Mouse (Mus musculus): Measurements from ENCODE around the gene Gstm5. TPM values are rescaled to one million over a fixed set of nuclear protein-coding genes. Genes with fewer than 3 reads are reported as not detected.
"Not testable (repeated sequence)": the region's sequence is repeated elsewhere in the genome, so short reads cannot be mapped to it uniquely, and the experiment has no call there.

The Gstm5 gene
- 28.2 and 30.2 TPM in 2 replicates for total RNA-seq (2021)
- long read RNA-seq, experiment 1, transcript Gstm5-201 (8 exons, 945 nt): major isoform, 19 of 23 reads
- long read RNA-seq, experiment 1, partial matches to known transcripts: 0 of 23 reads
- long read RNA-seq, experiment 1, other reads (novel, unspliced or antisense): 4 of 23 reads
- long read RNA-seq, experiment 2, transcript Gstm5-201 (8 exons, 945 nt): major isoform, 24 of 28 reads
- long read RNA-seq, experiment 2, partial matches to known transcripts: 0 of 28 reads
- long read RNA-seq, experiment 2, other reads (novel, unspliced or antisense): 4 of 28 reads

DNA sequence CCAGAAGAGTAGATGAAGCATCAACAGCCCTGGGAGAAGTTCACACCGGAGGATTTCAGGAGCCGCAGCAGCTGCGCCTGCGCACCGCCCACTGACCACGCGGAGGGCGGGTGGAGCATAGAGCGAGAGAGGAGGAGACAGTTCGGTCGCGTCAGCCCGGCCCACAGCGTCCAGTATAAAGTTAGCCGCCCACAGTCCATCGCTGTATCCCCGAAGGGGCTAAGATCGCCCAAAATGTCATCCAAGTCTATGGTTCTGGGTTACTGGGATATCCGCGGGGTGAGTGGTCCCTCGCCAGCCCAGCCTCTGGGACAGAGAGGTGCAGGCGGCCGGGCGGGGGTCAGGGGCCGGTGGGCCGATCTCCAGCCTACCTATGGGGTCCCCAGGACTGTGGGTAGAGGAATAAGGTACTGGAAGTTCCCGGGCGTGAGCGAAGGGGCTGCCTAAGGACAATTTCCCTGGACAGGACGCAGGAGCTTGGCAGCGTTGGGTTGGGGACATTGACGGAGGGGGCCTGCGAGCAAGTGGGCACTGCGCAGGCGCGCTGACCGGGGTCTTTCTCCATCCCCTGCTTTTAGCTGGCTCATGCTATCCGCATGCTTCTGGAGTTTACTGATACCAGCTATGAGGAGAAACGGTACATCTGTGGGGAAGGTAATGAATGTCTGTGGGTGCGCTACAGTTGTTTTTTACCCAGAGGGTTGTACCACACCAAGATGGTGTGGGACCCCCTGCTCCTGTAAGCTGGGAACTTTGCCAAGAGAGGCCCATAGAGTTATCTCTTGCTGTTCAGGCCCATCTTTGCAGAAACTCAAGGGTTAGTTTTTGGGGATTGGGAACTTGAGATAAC is at the start of gene Gstm5:
Gene Gstm5 (plus strand): TSS at position 102 of the 850 bp plus-strand sequence.
- peak; percentile 93 for DNase-seq

DNA sequence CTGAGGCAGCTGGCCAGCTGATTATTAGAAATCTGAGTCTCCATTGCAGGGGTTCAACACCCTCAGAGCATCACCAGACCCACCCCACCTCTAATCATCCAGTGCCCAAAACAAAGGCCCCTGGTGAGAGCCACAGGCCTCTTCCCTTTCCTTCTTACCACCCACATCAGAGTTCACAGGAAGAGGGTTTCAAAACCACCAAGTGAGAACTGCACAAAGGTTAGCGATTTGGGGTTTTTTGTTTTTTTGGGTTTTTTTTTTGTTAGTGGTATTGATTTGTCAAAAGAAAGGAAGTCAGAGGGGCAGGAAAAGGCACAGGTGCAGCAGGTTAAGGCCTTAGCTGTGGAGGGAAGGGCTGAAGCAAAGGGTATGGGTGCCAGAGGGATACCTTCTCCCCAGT is 49.4 kb upstream of the Gstm5 start:
- no peak for DNase-seq

DNA sequence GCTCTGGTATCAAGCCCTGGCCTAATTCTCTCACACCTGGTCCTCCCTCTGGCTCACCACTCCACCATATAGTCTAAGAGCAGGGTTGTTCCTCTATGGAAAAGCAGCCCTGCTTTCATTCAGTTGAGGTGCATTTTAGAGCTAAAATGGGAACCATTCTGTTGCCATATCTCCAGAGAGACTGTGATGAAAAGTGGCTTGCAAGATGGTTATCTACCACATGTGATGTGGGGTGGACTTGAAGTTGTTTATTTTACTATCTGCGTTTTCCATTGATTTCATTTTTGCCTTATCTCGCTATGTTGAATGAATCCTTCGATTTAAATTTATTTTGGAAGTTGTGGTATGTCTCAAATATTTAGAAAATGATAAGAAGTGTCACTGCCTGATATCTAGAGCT is 48.8 kb upstream of the Gstm5 start:
- no peak for DNase-seq

GRCm38 (mm10) chr3:107848126-107848525 is 47.5 kb upstream of the Gstm5 start:
- no peak for DNase-seq

DNA sequence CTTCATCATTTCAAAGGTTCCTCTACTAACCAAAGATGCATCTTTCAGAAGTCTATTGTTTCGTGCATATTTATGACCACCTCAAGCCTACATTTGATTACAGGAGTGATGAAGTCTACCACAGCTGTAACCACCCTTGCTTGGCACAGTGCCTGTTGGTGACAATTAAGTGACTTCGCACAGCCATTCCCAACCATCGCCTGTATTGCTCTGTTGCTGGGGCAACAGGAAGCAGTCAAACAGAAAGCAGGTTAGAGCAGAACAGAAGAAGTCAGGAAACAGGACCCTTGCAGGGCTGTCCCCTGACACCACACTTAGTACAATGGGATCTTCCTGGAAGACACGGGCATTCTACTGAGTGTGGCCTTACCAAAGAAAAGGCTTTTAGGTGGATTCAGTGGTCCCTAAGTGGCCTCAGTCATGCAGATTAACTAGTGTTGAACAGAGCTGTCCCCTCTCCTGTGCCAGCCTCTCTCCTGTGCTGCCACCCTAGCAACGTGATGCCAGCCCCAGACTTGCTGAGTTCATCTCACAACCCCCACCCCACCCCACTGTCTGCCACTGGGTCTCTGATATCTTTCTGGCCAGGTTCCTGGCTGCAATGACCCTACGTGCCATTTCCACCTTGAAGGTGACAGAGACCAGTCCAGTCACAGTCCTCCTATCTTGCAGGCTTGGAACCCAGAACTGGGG is 46.5 kb upstream of the Gstm5 start:
- no peak for DNase-seq

- no peak for DNase-seq
These were observed 46.0 kb upstream of the Gstm5 start for GRCm38 (mm10) chr3:107849693-107850031.

GRCm38 (mm10) chr3:107850418-107851031 is 45.1 kb upstream of the Gstm5 start:
- DNase-seq: peak; percentile 90

DNA sequence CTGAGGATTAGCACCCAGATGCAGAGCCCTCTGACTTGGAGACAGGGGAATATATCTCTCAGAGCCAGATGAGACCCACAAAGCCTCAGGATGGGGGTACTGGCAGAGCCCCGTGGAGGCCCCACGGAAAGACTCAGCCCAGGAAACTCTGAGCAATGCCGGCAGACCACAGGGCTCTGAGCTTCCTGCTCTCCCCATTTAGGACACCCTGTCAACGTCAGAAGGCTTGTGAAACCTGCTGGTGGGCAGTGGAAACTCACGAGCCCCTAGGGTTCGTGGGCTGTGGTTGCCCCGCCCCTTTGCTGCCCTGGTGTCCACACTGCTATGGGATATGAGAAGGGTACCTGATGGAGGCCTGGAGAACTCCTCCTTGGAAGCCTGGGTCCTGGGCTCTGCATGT is 42.8 kb upstream of the Gstm5 start:
- no peak for DNase-seq

DNA sequence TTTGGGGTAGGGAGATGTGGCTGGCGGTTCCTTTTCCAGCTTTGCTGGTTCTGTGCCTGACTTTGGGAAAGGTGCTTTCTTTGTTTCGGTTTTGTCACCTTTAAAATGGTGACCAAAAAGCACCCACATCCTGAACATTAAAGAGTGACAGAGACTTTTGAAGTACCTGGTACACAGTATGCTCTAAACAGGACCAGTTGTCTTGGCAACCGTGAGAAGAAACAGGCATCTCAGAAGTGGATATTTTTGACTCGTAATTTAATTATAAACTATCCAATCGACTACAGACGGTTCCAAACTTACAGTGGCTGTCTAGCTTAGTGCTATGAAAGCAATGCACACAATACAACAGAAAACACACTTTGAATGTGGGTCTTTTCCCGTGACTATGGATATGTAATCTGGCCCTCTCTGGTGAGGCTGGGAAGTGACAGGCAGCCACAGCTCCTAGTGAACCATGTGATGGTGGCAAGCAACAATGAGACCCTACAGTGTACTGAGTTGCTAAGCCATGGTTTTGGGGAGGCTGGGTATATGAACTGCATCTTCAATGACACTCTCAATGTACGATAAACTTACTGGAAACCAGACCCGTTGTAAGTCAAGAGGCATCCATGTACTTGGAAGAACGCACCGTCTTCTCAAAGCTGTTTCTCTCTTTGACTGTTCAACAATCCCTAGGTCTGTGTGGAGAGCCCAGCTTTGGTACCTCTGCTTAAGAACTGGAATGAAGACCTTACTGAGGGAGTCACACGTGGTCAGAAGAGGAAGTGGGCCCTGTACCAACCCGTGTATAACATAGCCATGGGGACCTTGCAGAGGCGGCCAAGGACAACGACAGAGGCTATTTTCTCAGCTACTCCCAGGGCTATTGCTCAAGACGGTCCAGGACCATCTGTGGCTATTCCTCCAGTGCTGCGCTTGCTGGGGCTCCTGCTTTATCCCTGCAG is 42.1 kb upstream of the Gstm5 start:
- DNase-seq: no peak

- DNase-seq: no peak
These were observed 40.3 kb upstream of the Gstm5 start for GRCm38 (mm10) chr3:107855368-107855767.

- DNase-seq: no peak
These were observed 38.0 kb upstream of the Gstm5 start for GRCm38 (mm10) chr3:107857646-107858045.

- DNase-seq: not testable (repeated sequence)
These were observed 34.1 kb upstream of the Gstm5 start for GRCm38 (mm10) chr3:107861483-107861882.

DNA sequence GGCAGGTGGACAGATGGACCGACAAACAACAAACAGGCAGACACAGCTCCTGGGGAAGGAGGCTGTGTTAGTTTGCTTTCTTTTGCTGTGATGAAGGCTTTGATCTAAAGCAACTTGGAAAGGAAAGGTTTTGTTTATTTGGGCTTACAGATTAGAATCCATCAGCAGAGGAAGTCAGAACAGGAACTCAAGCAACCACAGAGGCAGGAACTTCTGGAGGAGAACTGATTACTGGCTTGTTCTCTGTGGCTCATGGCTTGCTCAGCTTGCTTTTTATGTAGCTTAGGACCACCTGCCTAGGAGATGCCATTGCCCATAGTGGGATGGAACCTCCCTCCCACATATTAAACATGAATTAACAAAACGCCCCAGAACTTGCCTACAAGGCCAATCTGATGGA is 33.1 kb upstream of the Gstm5 start:
- no peak for DNase-seq

- DNase-seq: no peak
These were observed 32.1 kb upstream of the Gstm5 start for GRCm38 (mm10) chr3:107863471-107863870.

GRCm38 (mm10) chr3:107863898-107864603 is 31.6 kb upstream of the Gstm5 start:
- peak; percentile 89 for DNase-seq

DNA sequence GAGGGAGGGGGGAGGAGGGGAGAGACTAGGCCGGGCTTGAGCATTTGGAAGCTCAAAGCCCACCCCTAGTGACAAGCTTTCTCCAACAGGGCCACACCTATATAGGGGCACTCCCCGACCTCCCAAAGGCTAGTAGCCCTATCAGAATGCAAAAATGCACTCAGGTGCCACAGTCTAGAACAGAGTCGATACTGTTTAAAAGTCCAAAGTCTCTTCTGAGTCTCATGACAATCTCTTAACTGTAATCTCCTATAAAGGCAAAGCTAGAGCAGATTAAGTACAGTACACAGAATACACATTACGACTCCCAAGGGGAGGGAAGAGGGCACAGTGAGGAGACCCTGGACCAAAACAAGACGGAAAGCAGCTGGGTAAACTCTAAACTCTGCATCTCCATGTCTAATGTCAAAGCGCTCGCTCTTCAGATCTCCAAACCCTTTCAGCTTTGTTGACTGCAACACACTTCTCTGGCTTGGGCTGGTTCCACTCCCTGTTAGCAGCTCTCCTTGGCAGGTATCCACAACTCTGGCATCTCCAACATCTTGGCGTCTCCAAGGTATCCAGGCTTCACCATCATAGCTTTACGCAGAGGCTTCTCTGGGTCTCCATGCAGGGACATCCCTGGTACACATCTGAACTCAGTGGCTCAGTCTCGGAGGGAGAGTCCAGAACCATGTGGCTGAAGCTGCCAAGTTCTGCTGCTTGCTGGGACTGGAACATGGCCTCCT is 30.1 kb upstream of the Gstm5 start:
- no peak for DNase-seq

- DNase-seq: peak; percentile 89
These were observed 28.5 kb upstream of the Gstm5 start for GRCm38 (mm10) chr3:107867086-107867485.

DNA sequence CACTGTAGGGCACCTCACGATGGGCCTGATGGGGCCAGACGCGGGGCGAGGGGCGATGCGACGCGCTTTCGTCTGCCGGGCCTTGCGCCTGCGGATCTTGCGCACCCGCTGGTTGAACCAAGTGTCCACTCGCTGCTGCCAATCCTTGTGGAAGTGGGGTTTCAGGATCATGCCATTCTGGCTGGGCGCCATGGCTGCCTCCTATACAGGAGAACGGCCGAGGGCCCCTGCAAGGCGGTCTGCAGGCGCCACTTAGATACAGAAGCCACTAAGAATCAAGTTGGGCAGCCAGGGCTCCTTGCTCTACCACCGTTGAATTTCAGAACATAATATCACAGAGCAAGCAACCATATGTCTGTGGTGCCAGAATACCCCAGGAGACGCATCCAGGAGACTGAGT is 27.2 kb upstream of the Gstm5 start:
- DNase-seq: no peak

DNA sequence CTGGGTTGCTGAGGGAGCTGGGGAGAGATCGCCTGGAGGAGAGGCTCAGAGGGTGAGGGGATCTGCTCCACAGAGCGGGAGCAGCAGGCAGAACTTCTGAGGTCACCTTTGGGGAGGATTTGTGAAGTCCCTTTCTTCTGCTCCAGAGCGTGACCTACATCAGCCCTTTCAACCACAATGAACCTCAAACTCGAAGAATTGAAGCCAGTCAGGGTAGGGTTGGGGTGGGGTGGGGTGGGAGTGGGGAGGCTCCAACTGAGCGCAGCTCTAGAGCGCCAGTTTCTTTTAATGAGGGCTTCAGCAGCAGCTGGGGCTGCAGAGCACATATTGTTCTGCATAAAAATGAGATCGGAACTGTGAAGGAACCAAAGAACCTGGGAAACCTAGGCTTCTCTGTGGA is 26.5 kb upstream of the Gstm5 start:
- no peak for DNase-seq

DNA sequence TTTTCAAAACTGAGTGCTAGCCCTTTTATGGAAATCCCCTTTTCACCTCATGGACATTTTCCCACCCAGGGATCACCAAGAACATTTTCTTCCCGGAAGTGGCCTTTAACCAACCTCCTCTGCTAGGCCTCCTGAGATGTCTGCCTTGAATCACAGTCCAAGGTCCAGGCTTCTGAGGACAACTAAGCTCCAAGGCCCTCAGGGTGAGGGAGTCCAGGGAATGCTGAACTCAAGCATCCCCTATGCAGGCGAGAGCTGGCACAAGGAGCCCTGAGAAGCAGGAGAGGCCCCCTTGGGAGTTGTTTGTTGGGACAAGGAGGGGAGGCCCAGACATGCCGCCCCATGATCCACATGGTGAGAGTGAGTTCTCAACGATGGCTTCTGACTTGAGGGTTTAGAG is 25.7 kb upstream of the Gstm5 start:
- no peak for DNase-seq

Data from adrenal gland, postnatal 14 days (tissue).